Mouse (Mus musculus) left cerebral cortex, adult 2 months (tissue): ENCODE results near the gene Adra1b. TPM values are rescaled to one million over a fixed set of nuclear protein-coding genes. Genes with fewer than 3 reads are reported as not detected.

Experiments used
- DNase-seq, 2 experiments: peaks; one replicate each; pipeline ENCODE4 v3.0.0; 2021 to 2022; ENCODE audit warnings: low spot score in 2 of 2, mixed read lengths in 1 of 2; ENCODE audit errors: extremely low spot score in 1 of 2
- H3K27ac ChIP-seq: fragments of 200-600 bp; 2 replicates; pipeline ENCODE4 v1.8.1; 2022
- H3K4me3 ChIP-seq: fragments of 200-600 bp; 2 replicates; pipeline ENCODE4 v1.8.1; 2022
- CTCF ChIP-seq: fragments of 200-600 bp; IDR thresholded peaks from 2 replicates; pipeline ENCODE4 v1.8.1; 2022; ENCODE audit warnings: antibody characterized with exemption, mild to moderate bottlenecking, moderate library complexity
- intact Hi-C: fragments of 180-260 bp; cut with DNase I; formaldehyde crosslinking; loops from one replicate; pipeline ENCODE4 v1.15.1; 2025
- total RNA-seq, 2 experiments: library from RNA; stranded (reverse); gene quantifications; 2 replicates each; pipeline ENCODE4 v1.2.3; 2021

Adra1b gene
- total RNA-seq, 2 experiments from 2014 or later = 29.9 to 31.6 TPM

- no peak for TF ChIP-seq CTCF
- H3K27ac ChIP-seq = no peak overlapping the region
- intact Hi-C loops = no loop called here
- no peak overlapping the region for H3K4me3 ChIP-seq
- no peak for DNase-seq
Measured at GRCm38 (mm10) chr11:43790446-43790845, 110.6 kb downstream of the Adra1b start.

GRCm38 (mm10) chr11:43783772-43784171, 117.2 kb downstream of the Adra1b start:
- intact Hi-C loops = loop anchor here (2.0 to 5.0 kb wide), 2 partner anchors 429 to 547 kb away; no protein-coding TSS in a partner anchor
- H3K4me3 ChIP-seq = no peak overlapping the region
- H3K27ac ChIP-seq = no peak overlapping the region
- DNase-seq = peak; percentile 68 to 82
- peak; percentile 88 for TF ChIP-seq CTCF

- H3K27ac ChIP-seq = no peak overlapping the region
- no peak for TF ChIP-seq CTCF
- DNase-seq = no peak
- intact Hi-C loops = loop anchor here (2.0 to 5.0 kb wide), 2 partner anchors 429 to 548 kb away; no protein-coding TSS in a partner anchor
- H3K4me3 ChIP-seq = no peak overlapping the region
Measured at GRCm38 (mm10) chr11:43783106-43783505, 117.9 kb downstream of the Adra1b start.

GRCm38 (mm10) chr11:43779551-43779950, 121.5 kb downstream of the Adra1b start:
- no peak for DNase-seq
- intact Hi-C loops = no loop called here
- Histone ChIP-seq H3K4me3 (no peak overlapping the region), H3K27ac (no peak overlapping the region)
- TF ChIP-seq CTCF = no peak

- DNase-seq = no peak
- intact Hi-C loops = no loop called here
- Histone ChIP-seq H3K27ac (no peak overlapping the region), H3K4me3 (no peak overlapping the region)
- TF ChIP-seq CTCF = no peak
Measured at GRCm38 (mm10) chr11:43776324-43776694, 124.7 kb downstream of the Adra1b start.

- no peak for TF ChIP-seq CTCF
- 0 out of 2 replicates have a peak overlapping the region, but pooled peaks have one; percentile 7 for H3K4me3 ChIP-seq
- no peak overlapping the region for H3K27ac ChIP-seq
- DNase-seq = peak in 1 of 2 experiments; percentile 16
- intact Hi-C loops = no loop called here
Measured at GRCm38 (mm10) chr11:43775469-43776323, 125.3 kb downstream of the Adra1b start.

- intact Hi-C loops = no loop called here
- H3K4me3 ChIP-seq = no peak overlapping the region
- H3K27ac ChIP-seq = no peak overlapping the region
- DNase-seq = no peak
- no peak for TF ChIP-seq CTCF
Measured at GRCm38 (mm10) chr11:43773725-43774124, 127.3 kb downstream of the Adra1b start.

- no peak for TF ChIP-seq CTCF
- H3K27ac ChIP-seq = no peak overlapping the region
- no peak for DNase-seq
- no peak overlapping the region for H3K4me3 ChIP-seq
- intact Hi-C loops = no loop called here
Measured at GRCm38 (mm10) chr11:43770110-43770509, 130.9 kb downstream of the Adra1b start.

GRCm38 (mm10) chr11:43767749-43768148, 133.3 kb downstream of the Adra1b start:
- Histone ChIP-seq H3K27ac (no peak overlapping the region), H3K4me3 (no peak overlapping the region)
- TF ChIP-seq CTCF = no peak
- no peak for DNase-seq
- intact Hi-C loops = loop anchor here (1.0 kb wide), 2 partner anchors 564 to 686 kb away; no protein-coding TSS in a partner anchor

- peak; percentile 81 for TF ChIP-seq CTCF
- H3K27ac ChIP-seq = no peak overlapping the region
- peak overlapping the region; percentile 43 for H3K4me3 ChIP-seq
- intact Hi-C loops = loop anchor here (1.0 kb wide), 2 partner anchors 564 to 686 kb away; no protein-coding TSS in a partner anchor
- peak; percentile 74 to 79 for DNase-seq
Measured at GRCm38 (mm10) chr11:43766922-43767648, 133.9 kb downstream of the Adra1b start.

GRCm38 (mm10) chr11:43758436-43758835, 142.6 kb downstream of the Adra1b start:
- TF ChIP-seq CTCF = no peak
- intact Hi-C loops = no loop called here

GRCm38 (mm10) chr11:43755411-43755810, 145.6 kb downstream of the Adra1b start:
- Histone ChIP-seq H3K27ac (no peak overlapping the region), H3K4me3 (no peak overlapping the region)
- no peak for DNase-seq
- intact Hi-C loops = no loop called here
- no peak; the same call in none of the 2 replicates for TF ChIP-seq CTCF

More at GRCm38 (mm10) chr11:43758436-43758835, 142.6 kb downstream of the Adra1b start:
- no peak overlapping the region for H3K27ac ChIP-seq
- H3K4me3 ChIP-seq = no peak overlapping the region
- no peak for DNase-seq
